Mouse (Mus musculus) liver, embryonic 13.5 days (tissue): ENCODE results near the gene Cdk5r1. TPM values are rescaled to one million over a fixed set of nuclear protein-coding genes. Genes with fewer than 3 reads are reported as not detected.

Experiments
- ATAC-seq: fragments of 200-750 bp; cut with Nextera tagmentation; 2 replicates; pipeline ENCODE4 v1.8.0; 2017; ENCODE audit warnings: low read depth, mild to moderate bottlenecking, moderate number of reproducible peaks, moderate library complexity
- DNase-seq: peaks from one replicate; pipeline ENCODE4 v3.0.0; 2022
- H3K27ac ChIP-seq: fragments of 300-500 bp; sonication (generic); 2 replicates; pipeline ENCODE4 v1.5.1; 2015; ENCODE audit warnings: moderate library complexity, mild to moderate bottlenecking, inconsistent platforms
- H3K27me3 ChIP-seq: fragments of 300-500 bp; sonication (generic); 2 replicates; pipeline ENCODE4 v1.6.1; 2015; ENCODE audit warnings: mild to moderate bottlenecking, inconsistent platforms
- H3K36me3 ChIP-seq: fragments of 300-500 bp; sonication (generic); 2 replicates; pipeline ENCODE4 v1.6.1; 2015; ENCODE audit warnings: mild to moderate bottlenecking, inconsistent platforms
- H3K4me1 ChIP-seq: fragments of 300-500 bp; sonication (generic); replicated peaks from 2 replicates; pipeline ENCODE4 v1.6.1; 2015; ENCODE audit warnings: inconsistent platforms
- H3K4me2 ChIP-seq: fragments of 300-500 bp; sonication (generic); 2 replicates; pipeline ENCODE4 v1.6.1; 2015; ENCODE audit warnings: inconsistent platforms, mild to moderate bottlenecking, moderate library complexity
- H3K4me3 ChIP-seq: fragments of 300-500 bp; sonication (generic); replicated peaks from 2 replicates; pipeline ENCODE4 v1.5.1; 2015; ENCODE audit warnings: mild to moderate bottlenecking, inconsistent platforms
- H3K9ac ChIP-seq: fragments of 300-500 bp; sonication (generic); 2 replicates; pipeline ENCODE4 v1.6.1; 2015; ENCODE audit warnings: mild to moderate bottlenecking, inconsistent platforms
- H3K9me3 ChIP-seq: fragments of 300-500 bp; sonication (generic); replicated peaks from 2 replicates; pipeline ENCODE4 v1.6.1; 2016; ENCODE audit warnings: inconsistent platforms
- WGBS: fragments of 180-500 bp; shearing (Covaris S2); methylation state at CpG from one replicate; pipeline ENCODE4 v1.1.7; 2015; ENCODE audit not compliant: insufficient replicate concordance; 5-methylcytosine and 5-hydroxymethylcytosine counted together
- polyA plus RNA-seq: library from polyadenylated mRNA; unstranded; fragments of >200 nt; fragmentation: Nextera tagmentation; extraction: Ambion mirVana; gene quantifications from 2 replicates; pipeline ENCODE4 v1.2.1, GENCODE M21; 2015

Gene Cdk5r1
- polyA plus RNA-seq, 1 experiment from 2014 or later, result 0.41 TPM

DNA sequence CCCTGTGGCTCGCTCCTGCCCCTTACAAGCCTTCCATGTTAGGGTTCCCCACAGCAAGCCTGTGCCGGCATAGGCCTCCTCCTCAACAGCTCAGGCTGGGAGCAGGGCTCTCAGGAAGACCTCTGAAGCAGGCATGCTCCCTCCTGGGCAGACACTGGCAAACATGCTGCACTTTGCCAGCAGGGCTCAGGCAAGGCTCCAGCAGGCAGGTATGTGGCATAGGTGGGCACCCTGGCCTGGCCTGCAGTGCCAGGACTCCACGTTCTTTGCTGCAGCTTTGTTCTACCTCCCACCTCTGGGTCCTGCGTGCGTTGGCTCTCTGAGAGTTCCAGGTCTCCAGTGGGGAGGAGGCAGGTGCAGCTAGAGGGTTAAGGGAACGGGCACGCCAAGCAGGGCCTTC, 6.1 kb downstream of the Cdk5r1 start:
- no peak for DNase-seq
- H3K27ac ChIP-seq, result no peak overlapping the region

DNA sequence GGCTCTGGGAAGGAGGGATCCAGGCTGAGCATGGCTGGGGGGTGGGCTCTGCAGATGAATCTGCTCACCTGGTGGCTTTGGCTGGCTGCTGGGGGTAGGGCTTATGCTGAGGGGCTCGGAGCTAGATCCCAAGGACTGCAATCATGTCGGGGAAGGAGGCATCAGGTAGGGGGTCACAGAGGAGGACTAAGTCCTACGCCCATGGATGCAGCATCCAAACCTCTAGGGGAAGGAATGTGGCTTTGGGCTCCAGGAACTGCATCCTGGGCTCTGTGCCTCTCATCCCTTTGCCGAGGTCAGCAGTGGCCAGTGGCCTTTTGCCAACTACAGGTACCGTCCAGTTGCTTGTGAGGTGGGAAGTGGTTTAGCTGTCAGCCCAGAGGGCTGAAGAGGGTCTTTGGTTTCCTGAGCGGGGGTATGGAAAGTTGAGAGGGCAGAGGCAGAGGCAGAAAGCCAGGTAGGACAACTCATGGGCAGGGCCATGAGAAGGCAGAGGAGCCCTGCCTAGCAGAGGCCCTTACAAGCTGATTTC, 6.8 kb downstream of the Cdk5r1 start:
- Histone ChIP-seq H3K4me3 (no peak overlapping the region), H3K4me1 (peaks cover 7% of the 10 kb centered on the region; the same call in 1 of the 2 replicates), H3K36me3 (no peaks in the 10 kb centered on the region), H3K9ac (no peak overlapping the region), H3K4me2 (no peak overlapping the region), H3K27me3 (peaks cover 8% of the 10 kb centered on the region), H3K9me3 (no peaks in the 10 kb centered on the region), H3K27ac (no peak overlapping the region)
- no peak for ATAC-seq
- WGBS, result 67% methylated on average over 6 of the region's 6 CpGs
- no peak for DNase-seq

More for the DNA sequence above, 6.1 kb downstream of the Cdk5r1 start:
- H3K27me3 ChIP-seq, result peaks cover 15% of the 10 kb centered on the region
- no peak for ATAC-seq
- no peak overlapping the region for H3K4me3 ChIP-seq
- peaks cover 2% of the 10 kb centered on the region; the same call in 1 of the 2 replicates for H3K36me3 ChIP-seq
- peaks cover 14% of the 10 kb centered on the region for H3K4me1 ChIP-seq
- WGBS, result 81% methylated on average over 7 of the region's 7 CpGs
- H3K9ac ChIP-seq, result no peak overlapping the region
- no peak overlapping the region for H3K4me2 ChIP-seq
- H3K9me3 ChIP-seq, result no peaks in the 10 kb centered on the region

DNA sequence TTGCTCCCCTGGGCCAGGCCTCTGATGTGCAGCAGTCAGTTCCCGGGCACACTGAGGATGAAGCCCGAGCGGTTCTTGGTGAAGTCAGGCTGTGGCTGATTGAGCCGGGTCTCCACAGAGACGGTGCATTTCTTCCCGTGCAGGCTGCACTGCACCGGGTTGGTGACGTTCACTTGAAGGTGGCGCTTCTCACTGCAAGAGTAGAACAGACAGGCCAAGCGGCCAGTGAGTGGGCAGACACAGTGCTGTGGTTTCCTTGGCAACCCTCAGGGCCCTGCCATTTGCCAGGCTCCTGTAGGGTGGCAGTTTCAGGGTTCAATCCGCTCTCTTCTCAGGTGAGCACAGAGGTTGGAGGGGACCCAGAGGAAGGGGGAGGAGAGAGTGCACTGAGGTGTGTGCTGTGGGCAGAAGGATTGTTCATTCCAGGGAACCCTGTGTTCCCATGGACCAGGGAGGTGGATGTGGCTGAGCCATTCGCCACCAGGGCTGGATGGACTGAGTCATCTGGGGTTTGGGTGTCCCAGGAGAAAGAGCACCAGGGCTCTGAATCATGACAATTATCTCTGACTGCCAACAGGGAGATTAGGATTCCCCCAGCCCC, 7.5 kb downstream of the Cdk5r1 start:
- DNase-seq (no peak), ATAC-seq (no peak)
- Histone ChIP-seq H3K9ac (no peak overlapping the region), H3K27ac (no peak overlapping the region), H3K27me3 (peaks cover 4% of the 10 kb centered on the region; the same call in 1 of the 2 replicates), H3K36me3 (no peaks in the 10 kb centered on the region), H3K4me3 (no peak overlapping the region), H3K9me3 (no peaks in the 10 kb centered on the region), H3K4me2 (no peak overlapping the region), H3K4me1 (0 out of 2 replicates have a peak, but pooled peaks cover 6% of the 10 kb centered on the region)
- WGBS, result 52% methylated on average over 12 of the region's 12 CpGs

DNA sequence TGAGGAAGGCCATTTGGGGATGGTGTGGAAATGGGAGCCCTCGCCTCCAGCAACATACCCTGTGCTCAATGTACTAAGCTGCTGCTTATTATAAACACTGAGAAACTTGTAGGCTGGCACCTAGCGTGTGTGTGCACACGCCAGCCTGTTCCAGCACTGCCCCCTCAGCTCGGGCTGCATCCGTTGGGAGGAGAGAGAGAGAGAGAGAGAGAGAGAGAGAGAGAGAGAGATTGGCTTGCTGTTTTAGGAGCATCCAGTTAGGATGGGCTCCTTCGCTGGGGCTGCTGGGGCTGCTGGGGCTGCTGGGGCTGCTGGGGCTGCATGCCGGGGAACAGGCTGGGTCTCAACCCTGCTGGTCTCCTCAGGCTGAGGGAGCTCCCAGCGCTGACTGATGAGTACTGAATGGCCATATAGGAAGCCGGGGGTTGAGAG, 8.3 kb downstream of the Cdk5r1 start:
- 60% methylated on average over 9 of the region's 9 CpGs for WGBS

DNA sequence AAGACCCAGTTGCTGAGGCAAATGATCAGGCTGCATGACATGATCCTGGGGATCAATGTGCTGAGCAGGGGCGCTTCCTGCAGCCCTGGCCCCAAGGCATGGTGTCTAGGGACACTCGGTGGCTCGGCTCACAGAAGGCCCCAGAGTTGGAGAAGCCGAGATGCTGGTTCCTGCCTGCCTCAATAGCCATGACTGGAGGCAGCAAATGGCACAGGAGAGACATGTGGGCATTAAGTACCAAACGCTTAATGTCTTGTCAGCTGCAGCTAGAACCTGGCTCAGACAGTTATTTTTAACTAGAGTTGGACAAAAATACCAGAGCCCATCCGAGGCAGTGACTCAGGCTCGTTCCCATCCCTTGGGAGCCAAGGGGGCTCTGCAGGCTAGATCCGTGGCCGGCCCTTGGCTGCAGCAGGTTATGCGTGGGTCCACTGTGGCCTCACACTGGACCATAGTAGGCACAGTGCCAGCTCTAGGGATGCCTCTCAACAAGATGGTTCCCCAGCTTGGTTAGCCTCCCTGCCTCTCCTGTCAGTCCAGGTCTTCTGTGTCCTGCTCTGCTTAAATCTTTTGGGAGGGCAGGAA, 8.9 kb downstream of the Cdk5r1 start:
- no peak for ATAC-seq
- WGBS, result 75% methylated on average over 10 of the region's 10 CpGs
- Histone ChIP-seq H3K4me3 (no peak overlapping the region), H3K27ac (no peak overlapping the region), H3K9me3 (no peaks in the 10 kb centered on the region), H3K27me3 (peaks cover 4% of the 10 kb centered on the region; the same call in 1 of the 2 replicates), H3K4me2 (no peak overlapping the region), H3K9ac (no peak overlapping the region), H3K36me3 (no peaks in the 10 kb centered on the region), H3K4me1 (peaks cover 3% of the 10 kb centered on the region; the same call in 1 of the 2 replicates)
- no peak for DNase-seq

More for the DNA sequence above, 8.3 kb downstream of the Cdk5r1 start:
- H3K36me3 ChIP-seq, result no peaks in the 10 kb centered on the region
- no peak overlapping the region for H3K27ac ChIP-seq
- H3K9ac ChIP-seq, result no peak overlapping the region
- H3K4me1 ChIP-seq, result peaks cover 3% of the 10 kb centered on the region; the same call in 1 of the 2 replicates
- no peak overlapping the region for H3K4me2 ChIP-seq
- DNase-seq, result no peak
- no peaks in the 10 kb centered on the region for H3K9me3 ChIP-seq
- no peak for ATAC-seq
- H3K27me3 ChIP-seq, result peaks cover 4% of the 10 kb centered on the region; the same call in 1 of the 2 replicates
- no peak overlapping the region for H3K4me3 ChIP-seq

DNA sequence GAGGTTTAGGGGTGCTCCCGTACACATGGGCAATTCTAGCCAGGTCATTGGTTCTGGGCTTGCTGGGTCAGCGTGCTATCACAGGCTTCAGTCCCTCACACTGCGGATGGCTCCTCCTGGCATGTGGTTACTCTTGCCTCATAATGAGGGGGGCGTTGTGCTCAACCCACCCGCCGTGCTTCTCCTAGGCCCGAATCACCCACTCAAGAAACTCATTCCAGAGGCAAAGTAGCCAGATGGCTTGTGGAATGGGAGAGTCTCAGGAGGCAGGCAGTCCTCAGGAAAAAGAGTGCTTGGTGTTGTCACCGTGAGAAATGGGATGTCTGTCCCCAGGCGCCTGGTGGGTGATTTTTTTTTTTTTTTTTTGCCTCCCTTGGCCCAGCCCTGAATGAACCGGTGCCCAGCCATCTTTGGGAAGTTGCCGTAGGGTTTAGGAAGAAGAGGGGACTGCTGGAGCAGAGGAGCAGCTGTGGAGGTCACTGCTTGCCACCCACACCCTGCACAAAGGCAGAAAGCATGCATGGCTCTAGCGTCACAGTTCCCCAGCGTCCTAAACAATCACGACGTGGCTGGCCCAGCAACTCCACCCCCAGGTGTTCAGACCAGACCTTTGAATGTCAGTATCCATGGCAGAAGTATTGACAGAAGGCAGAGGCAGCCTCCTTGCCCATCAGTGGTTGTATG, 11.2 kb downstream of the Cdk5r1 start:
- Histone ChIP-seq H3K27me3 (peaks cover 4% of the 10 kb centered on the region; the same call in 1 of the 2 replicates), H3K4me1 (peaks cover 3% of the 10 kb centered on the region; the same call in 1 of the 2 replicates), H3K4me2 (no peak overlapping the region), H3K9me3 (no peaks in the 10 kb centered on the region), H3K27ac (no peak overlapping the region), H3K36me3 (no peaks in the 10 kb centered on the region), H3K9ac (no peak overlapping the region), H3K4me3 (no peak overlapping the region)
- DNase-seq (no peak), ATAC-seq (no peak)
- WGBS, result 70% methylated on average over 15 of the region's 15 CpGs

DNA sequence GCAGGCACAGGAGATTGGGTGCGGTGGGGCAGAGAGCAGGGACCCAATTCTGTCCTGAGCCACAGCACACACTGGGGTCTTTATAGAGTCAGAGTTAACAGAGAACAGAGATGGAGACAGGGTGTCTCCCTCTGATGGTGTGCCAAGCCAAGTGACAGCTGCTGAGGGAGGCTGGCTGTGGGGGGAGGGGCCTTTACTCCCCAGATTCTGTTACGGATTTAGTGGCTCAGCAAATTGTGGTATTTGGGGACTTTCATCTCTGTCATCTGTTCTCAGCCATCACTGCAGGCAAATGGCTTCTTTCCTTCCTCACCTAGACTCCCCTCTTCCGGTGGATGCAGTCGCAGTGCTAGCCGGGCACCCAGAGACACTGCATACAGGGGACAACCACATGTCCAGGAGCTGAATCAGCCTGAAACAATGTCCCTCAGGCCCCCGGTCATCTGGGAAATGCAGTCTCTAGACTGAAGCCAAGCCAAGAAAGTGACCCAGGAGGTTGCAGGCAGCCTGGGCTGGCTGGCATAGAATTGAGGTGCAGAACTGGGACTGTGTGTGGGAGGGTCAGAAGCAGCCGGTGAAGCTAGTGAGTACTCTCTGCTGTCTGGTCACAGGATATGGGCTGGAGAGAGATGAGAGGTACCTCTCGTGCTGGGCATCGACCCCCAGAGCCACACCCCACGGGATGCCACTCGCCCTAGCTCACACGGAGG, 12.5 kb downstream of the Cdk5r1 start:
- Histone ChIP-seq H3K36me3 (no peaks in the 10 kb centered on the region), H3K4me2 (no peak overlapping the region), H3K27me3 (no peaks in the 10 kb centered on the region), H3K27ac (no peak overlapping the region), H3K9me3 (no peaks in the 10 kb centered on the region), H3K4me1 (peaks cover 3% of the 10 kb centered on the region; the same call in 1 of the 2 replicates), H3K4me3 (no peak overlapping the region), H3K9ac (no peak overlapping the region)
- DNase-seq, result no peak
- ATAC-seq, result no peak
- 35% methylated on average over 12 of the region's 12 CpGs for WGBS

DNA sequence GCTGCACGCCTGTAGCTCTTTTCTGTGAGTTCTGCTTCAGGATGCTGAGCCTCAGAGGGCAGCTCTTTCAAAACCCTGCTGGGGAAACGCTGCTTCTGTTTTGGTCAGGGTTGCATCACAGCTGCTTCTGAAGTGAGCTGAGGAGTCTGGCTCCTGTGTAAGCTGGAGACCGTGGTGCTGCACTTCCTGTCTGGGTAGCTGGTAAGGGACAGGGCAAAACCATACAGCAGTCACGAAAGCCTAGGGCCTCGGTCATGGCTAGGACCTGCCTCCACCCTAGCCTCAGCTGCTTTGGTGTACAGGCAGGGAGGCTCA, 13.0 kb downstream of the Cdk5r1 start:
- no peaks in the 10 kb centered on the region for H3K27me3 ChIP-seq
- H3K4me3 ChIP-seq, result no peak overlapping the region
- H3K9ac ChIP-seq, result no peak overlapping the region
- ATAC-seq (0 out of 2 replicates have a peak, but pooled peaks have one; percentile 37), DNase-seq (no peak)
- H3K36me3 ChIP-seq, result no peaks in the 10 kb centered on the region
- no peaks in the 10 kb centered on the region for H3K9me3 ChIP-seq
- no peak overlapping the region for H3K4me2 ChIP-seq
- 21% methylated on average over 5 of the region's 5 CpGs for WGBS
- H3K4me1 ChIP-seq, result peaks cover 3% of the 10 kb centered on the region; the same call in 1 of the 2 replicates
- no peak overlapping the region for H3K27ac ChIP-seq

DNA sequence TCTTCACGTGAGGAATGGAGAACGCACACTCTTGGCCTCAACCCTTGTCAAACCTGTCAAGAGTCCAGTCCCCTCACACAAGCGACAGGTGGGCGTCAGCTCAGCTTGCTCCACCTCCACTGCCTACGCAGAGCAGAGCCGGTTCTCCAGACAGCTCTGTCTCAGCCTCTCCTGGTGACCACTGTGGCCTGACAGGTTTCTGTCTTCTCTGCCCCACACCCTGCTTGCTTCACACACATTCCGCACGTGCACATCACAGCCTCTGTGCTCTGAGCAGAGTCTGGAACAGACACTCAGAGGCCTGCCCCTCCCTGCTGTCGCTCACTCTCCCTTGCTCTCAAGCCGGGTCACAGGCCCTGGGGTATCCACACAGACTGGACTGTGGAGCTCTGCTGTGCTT, 14.0 kb downstream of the Cdk5r1 start:
- no peak for ATAC-seq
- no peak overlapping the region for H3K4me2 ChIP-seq
- no peaks in the 10 kb centered on the region for H3K36me3 ChIP-seq
- peaks cover 3% of the 10 kb centered on the region; the same call in 1 of the 2 replicates for H3K4me1 ChIP-seq
- H3K9me3 ChIP-seq, result no peaks in the 10 kb centered on the region
- WGBS, result 74% methylated on average over 10 of the region's 10 CpGs
- H3K27me3 ChIP-seq, result no peaks in the 10 kb centered on the region
- H3K9ac ChIP-seq, result no peak overlapping the region
- no peak overlapping the region for H3K27ac ChIP-seq
- no peak overlapping the region for H3K4me3 ChIP-seq
- no peak for DNase-seq

DNA sequence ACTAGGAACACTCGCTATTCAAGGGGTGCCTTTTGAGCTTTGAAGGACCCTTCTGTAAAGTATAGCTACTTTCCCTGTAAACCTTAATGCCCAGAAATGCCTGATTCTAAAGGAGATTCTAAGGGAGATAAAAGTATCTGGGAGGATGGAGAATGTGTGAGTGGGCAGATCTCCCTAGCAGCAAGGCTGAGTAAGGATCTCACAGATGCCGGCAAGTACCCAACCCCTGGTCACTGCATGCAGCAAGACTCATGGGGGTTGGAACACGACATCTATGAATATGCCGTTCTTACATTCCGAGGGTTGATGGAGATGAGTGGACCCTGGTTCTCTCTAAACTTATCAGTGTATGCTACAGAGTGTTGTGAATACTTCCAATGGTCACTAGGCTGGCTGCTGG, 16.4 kb downstream of the Cdk5r1 start:
- H3K4me3 ChIP-seq, result no peak overlapping the region
- ATAC-seq (no peak), DNase-seq (no peak)
- no peak overlapping the region for H3K9ac ChIP-seq
- H3K4me1 ChIP-seq, result no peaks in the 10 kb centered on the region; the same call in 1 of the 2 replicates
- H3K9me3 ChIP-seq, result no peaks in the 10 kb centered on the region
- WGBS, result 80% methylated on average over 5 of the region's 5 CpGs
- no peaks in the 10 kb centered on the region for H3K27me3 ChIP-seq
- H3K27ac ChIP-seq, result no peak overlapping the region
- H3K4me2 ChIP-seq, result no peak overlapping the region
- H3K36me3 ChIP-seq, result no peaks in the 10 kb centered on the region

DNA sequence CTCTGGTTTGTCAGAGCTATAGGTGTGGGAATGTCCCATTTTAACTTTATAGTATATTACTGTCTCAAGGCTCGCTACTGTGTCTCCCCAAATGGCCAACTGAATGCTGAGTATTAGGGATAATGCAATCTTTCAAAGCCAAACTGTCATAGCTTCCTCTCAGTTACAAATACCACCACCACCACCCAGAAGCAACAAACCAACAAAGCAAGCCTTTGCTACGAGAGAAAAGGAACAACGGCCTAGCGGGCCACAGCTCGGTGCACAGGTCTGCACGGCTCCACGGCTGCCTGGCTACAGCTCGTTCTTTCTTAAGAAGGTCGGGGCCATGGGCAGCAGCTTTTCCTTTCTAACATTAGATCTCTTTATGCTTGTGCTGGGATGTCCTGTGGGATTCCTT, 18.0 kb downstream of the Cdk5r1 start:
- Histone ChIP-seq H3K9me3 (no peaks in the 10 kb centered on the region), H3K27ac (no peak overlapping the region)
- no peak for ATAC-seq

More for the DNA sequence above, 18.0 kb downstream of the Cdk5r1 start:
- Histone ChIP-seq H3K36me3 (no peaks in the 10 kb centered on the region), H3K4me1 (no peaks in the 10 kb centered on the region; the same call in 1 of the 2 replicates), H3K27me3 (no peaks in the 10 kb centered on the region), H3K9ac (no peak overlapping the region), H3K4me3 (no peak overlapping the region), H3K4me2 (no peak overlapping the region)
- no peak for DNase-seq
- WGBS, result 79% methylated on average over 9 of the region's 9 CpGs
